Mouse (Mus musculus) E14TG2a.4 (cell line): ENCODE measurements around the gene Mybph.

ENCODE experiments used
- CTCF ChIP-seq: conservative IDR thresholded peaks from 2 replicates; pipeline ENCODE4 v1.5.1; 2014; ENCODE audit warnings: low read length
- NANOG ChIP-seq: IDR thresholded peaks from 2 replicates; pipeline ENCODE4 v1.6.1; 2014; ENCODE audit warnings: borderline replicate concordance, low read length, mixed read lengths

- TF ChIP-seq CTCF = no peak
- TF ChIP-seq NANOG = no peak
Measured at GRCm38 (mm10) chr1:134241298-134241697, 48.0 kb downstream of the Mybph start.
